Comparison of ENCODE assay signal across 8 mouse cellular contexts in genomic region chr16:18877386-18878090, GRCm38 (mm10). TPM values are rescaled to one million over a fixed set of nuclear protein-coding genes. Genes with fewer than 3 reads are reported as not detected.
DNase-seq lines count a peak whose midpoint lies in the region; ATAC-seq and TF ChIP-seq lines count a peak whose summit lies in the region.

No protein-coding gene starts in this region.

- ATAC-seq in forebrain, postnatal 0 days, result peak; percentile 28
- peak; percentile 36 for ATAC-seq in hindbrain, embryonic 11.5 days (ENCODE audit: low FRiP score)

- no peaks in the 10 kb centered on the region for H3K27me3 ChIP-seq in forebrain, postnatal 0 days (ENCODE audit: insufficient read depth, low read length)
- H3K27me3 ChIP-seq in hindbrain, embryonic 11.5 days (ENCODE audit: control insufficient read depth, insufficient read depth, low read length), result no peaks in the 10 kb centered on the region

- peak overlapping the region; percentile 98 for H3K27ac ChIP-seq in forebrain, postnatal 0 days (ENCODE audit: low read depth, low read length)
- peak overlapping the region; percentile 95 for H3K27ac ChIP-seq in hindbrain, embryonic 11.5 days (ENCODE audit: low read depth, low read length)

- no peaks in the 10 kb centered on the region for H3K9me3 ChIP-seq in forebrain, postnatal 0 days (ENCODE audit: low read length)
- H3K9me3 ChIP-seq in hindbrain, embryonic 11.5 days (ENCODE audit: control insufficient read depth, low read length), result no peaks in the 10 kb centered on the region

- no peaks in the 10 kb centered on the region; the same call in 1 of the 2 replicates for H3K4me1 ChIP-seq in forebrain, postnatal 0 days (ENCODE audit: insufficient read depth)
- no peaks in the 10 kb centered on the region for H3K4me1 ChIP-seq in hindbrain, embryonic 11.5 days (replicated peaks; ENCODE audit: control insufficient read depth, insufficient read depth, low read length)

- DNase-seq in MN1 (ENCODE audit: low spot score), result peak; percentile 82
- DNase-seq in c-Kit-positive CD71-positive TER-119-positive erythroid progenitor cells, embryonic 14.5 days (ENCODE audit: low spot score), result peak; percentile 65
- no peak for DNase-seq in forebrain, postnatal 0 days
- DNase-seq in hindbrain, embryonic 11.5 days (ENCODE audit: low spot score), result peak; percentile 76
- DNase-seq in layer of hippocampus, adult 9-11 months, result peak; percentile 56
- peak; percentile 74 for DNase-seq in lung, postnatal 10 days
- peak; percentile 23 for DNase-seq in ovary, postnatal 10 days (ENCODE audit: low spot score)
- DNase-seq in thymus, postnatal 36 days, result peak; percentile 69 to 78

- H3K4me3 ChIP-seq in forebrain, postnatal 0 days (ENCODE audit: low read depth, low read length), result peak overlapping the region; percentile 96
- H3K4me3 ChIP-seq in hindbrain, embryonic 11.5 days (ENCODE audit: low read depth, low read length), result peak overlapping the region; percentile 90

- TF ChIP-seq CTCF in forebrain, postnatal 0 days (IDR thresholded peaks at IDR 0.05; ENCODE audit: low read depth), result peak; percentile 68

- peaks cover 14% of the 10 kb centered on the region for H3K36me3 ChIP-seq in forebrain, postnatal 0 days (ENCODE audit: insufficient read depth)
- 0 out of 2 replicates have a peak, but pooled peaks cover 2% of the 10 kb centered on the region for H3K36me3 ChIP-seq in hindbrain, embryonic 11.5 days (ENCODE audit: control insufficient read depth, insufficient read depth, low read length)

- WGBS in forebrain, postnatal 0 days, result under 1% methylated on average over 41 of the region's 43 CpGs
- under 1% methylated on average over 38 of the region's 43 CpGs for WGBS in hindbrain, embryonic 11.5 days

- H3K4me2 ChIP-seq in forebrain, postnatal 0 days (ENCODE audit: low read depth), result peak overlapping the region; percentile 75
- H3K4me2 ChIP-seq in hindbrain, embryonic 11.5 days (replicated peaks; ENCODE audit: low read depth, low read length), result peak overlapping the region; percentile 74

- H3K9ac ChIP-seq in forebrain, postnatal 0 days, result peak overlapping the region; percentile 91
- H3K9ac ChIP-seq in hindbrain, embryonic 11.5 days (ENCODE audit: low read depth, low read length), result peak overlapping the region; percentile 95

RNA-seq across cellular contexts. Expression of gene Hira, which starts 0.7 kb away (rescaled TPM):
- total RNA-seq in forebrain, postnatal 0 days (2014; rRNA removed), result 62.9 and 64.1 TPM in 2 replicates
- 16.9 and 24.0 TPM in 2 replicates for polyA plus RNA-seq in forebrain, postnatal 0 days (2015; fragmentation: Nextera tagmentation; extraction: Ambion mirVana)
- 16.4 and 17.6 TPM in 2 replicates for polyA plus RNA-seq in hindbrain, embryonic 11.5 days (2014; fragmentation: Nextera tagmentation; extraction: Ambion mirVana)

RNA-seq across cellular contexts. Expression of gene Mrpl40, which starts 0.9 kb away (rescaled TPM):
- 35.8 and 42.2 TPM in 2 replicates for total RNA-seq in forebrain, postnatal 0 days (2014; rRNA removed)
- polyA plus RNA-seq in forebrain, postnatal 0 days (2015; fragmentation: Nextera tagmentation; extraction: Ambion mirVana), result 75.8 and 77.0 TPM in 2 replicates
- polyA plus RNA-seq in hindbrain, embryonic 11.5 days (2014; fragmentation: Nextera tagmentation; extraction: Ambion mirVana), result 90.9 and 101 TPM in 2 replicates

RNA-seq across cellular contexts. Expression of gene Gm28539, which starts 41.2 kb away (rescaled TPM):
- not detected in 2 replicates for total RNA-seq in forebrain, postnatal 0 days (2014; rRNA removed)
- polyA plus RNA-seq in forebrain, postnatal 0 days (2015; fragmentation: Nextera tagmentation; extraction: Ambion mirVana), result not detected in 2 replicates
- not detected in 2 replicates for polyA plus RNA-seq in hindbrain, embryonic 11.5 days (2014; fragmentation: Nextera tagmentation; extraction: Ambion mirVana)

RNA-seq across cellular contexts. Expression of gene 2510002D24Rik, which starts 41.2 kb away (rescaled TPM):
- total RNA-seq in forebrain, postnatal 0 days (2014; rRNA removed), result 21.2 and 25.6 TPM in 2 replicates
- 16.9 and 44.1 TPM in 2 replicates for polyA plus RNA-seq in forebrain, postnatal 0 days (2015; fragmentation: Nextera tagmentation; extraction: Ambion mirVana)
- polyA plus RNA-seq in hindbrain, embryonic 11.5 days (2014; fragmentation: Nextera tagmentation; extraction: Ambion mirVana), result 19.8 and 25.6 TPM in 2 replicates
